In genomic region chr10:127173148-127174065, GRCm38 (mm10) we compare ENCODE assay signal across 11 mouse cellular contexts.
"Had no signal": no experiment of that assay in that cellular context is flagged by ENCODE, and none has a peak within 500 bp of the region (broad histone marks: within the 10 kb centered on the region; RNA-seq: fewer than 3 reads in every experiment).

No protein-coding gene starts in this region.

- ATAC-seq: midbrain, embryonic 16.5 days had no signal

- H3K27ac ChIP-seq: kidney, embryonic 15.5 days; limb, embryonic 15.5 days; liver, embryonic 14.5 days; midbrain, embryonic 12.5 days; neural tube, embryonic 13.5 days had no signal

- H3K36me3 ChIP-seq: kidney, embryonic 15.5 days; limb, embryonic 15.5 days; midbrain, embryonic 12.5 days had no signal

- H3K9ac ChIP-seq: kidney, embryonic 15.5 days; limb, embryonic 15.5 days; liver, embryonic 14.5 days; midbrain, embryonic 12.5 days; neural tube, embryonic 13.5 days had no signal

- H3K4me3 ChIP-seq: kidney, embryonic 15.5 days; limb, embryonic 15.5 days; midbrain, embryonic 12.5 days; neural tube, embryonic 13.5 days had no signal

- H3K9me3 ChIP-seq: kidney, embryonic 15.5 days; limb, embryonic 15.5 days; midbrain, embryonic 12.5 days; neural tube, embryonic 13.5 days had no signal

- H3K4me2 ChIP-seq: kidney, embryonic 15.5 days; limb, embryonic 15.5 days; midbrain, embryonic 12.5 days; neural tube, embryonic 13.5 days had no signal

- DNase-seq: kidney, adult 2 months; kidney, postnatal 14 days; lung, adult 18-20 months; retina, postnatal 1 day; right cerebral cortex, postnatal 14 days had no signal
